Mouse (Mus musculus) CH12.LX (cell line): Measurements from ENCODE around the gene Adam15. TPM values are rescaled to one million over a fixed set of nuclear protein-coding genes. Genes with fewer than 3 reads are reported as not detected.
A peak's percentile ranks its signal among the peaks of the same experiment; 100 is the strongest.

Experiments
- DNase-seq: peaks from one replicate; pipeline ENCODE4 v3.0.0-alpha.2; 2013; ENCODE audit errors: extremely low read depth
- H3K27ac ChIP-seq: 2 replicates; pipeline ENCODE4 v1.5.1; 2012; ENCODE audit warnings: low read depth, mild to moderate bottlenecking, control low read depth, moderate library complexity; ENCODE audit not compliant: insufficient read depth
- H3K27me3 ChIP-seq: replicated peaks from 2 replicates; pipeline ENCODE3; 2012; ENCODE audit warnings: inconsistent platforms
- H3K36me3 ChIP-seq, 2 experiments: replicated peaks in 1 of 2; 2 replicates each; pipeline versions ENCODE3 to v1.6.1; 2012; ENCODE audit warnings: inconsistent platforms in 1 of 2, low read length in 1 of 2, mild to moderate bottlenecking in 1 of 2, mixed read lengths in 1 of 2, moderate library complexity in 1 of 2; ENCODE audit not compliant: control insufficient read depth in 1 of 2, insufficient read depth in 1 of 2
- H3K4me1 ChIP-seq, 2 experiments: 2 replicates each; pipeline ENCODE4 v1.6.1; 2012; ENCODE audit warnings: inconsistent platforms in 1 of 2, moderate library complexity in 1 of 2; ENCODE audit not compliant: insufficient read depth in 2 of 2, control insufficient read depth in 1 of 2
- H3K4me2 ChIP-seq: 2 replicates; pipeline ENCODE4 v1.6.1; 2012; ENCODE audit warnings: low read depth, mild to moderate bottlenecking, control low read depth; ENCODE audit not compliant: poor library complexity, insufficient read depth, severe bottlenecking
- H3K4me3 ChIP-seq, 3 experiments: fragments of 150-350 bp in 1 of 3; sonication (generic) in 1 of 3; replicated peaks in 1 of 3; 2 replicates each; pipeline versions ENCODE3 to v1.5.1; 2011 to 2012; ENCODE audit warnings: low read depth in 2 of 3, low read length in 2 of 3, mild to moderate bottlenecking in 2 of 3, moderate library complexity in 2 of 3, control low read depth in 1 of 3, improper control_type of control experiment in 1 of 3, inconsistent platforms in 1 of 3, mixed read lengths in 1 of 3; ENCODE audit not compliant: poor library complexity in 1 of 3
- H3K79me2 ChIP-seq: replicated peaks from 2 replicates; pipeline ENCODE4 v1.6.1; 2012; ENCODE audit warnings: mild to moderate bottlenecking, moderate library complexity; ENCODE audit not compliant: control insufficient read depth, poor library complexity, insufficient read depth, severe bottlenecking; ENCODE audit errors: extremely low read depth
- H3K9ac ChIP-seq: 2 replicates; pipeline ENCODE4 v1.6.1; 2012; ENCODE audit warnings: low read depth, mild to moderate bottlenecking, control low read depth, moderate library complexity; ENCODE audit not compliant: insufficient read depth
- H3K9me3 ChIP-seq: replicated peaks from 2 replicates; pipeline ENCODE3; 2012; ENCODE audit warnings: low read length, inconsistent platforms, mixed read lengths
- BHLHE40 ChIP-seq: IDR thresholded peaks from 2 replicates; pipeline ENCODE4 v1.6.1; 2011; ENCODE audit warnings: mild to moderate bottlenecking, low read depth, low read length, improper control_type of control experiment
- CHD2 ChIP-seq: IDR thresholded peaks from 2 replicates; pipeline ENCODE4 v1.6.1; 2011; ENCODE audit warnings: low read length, improper control_type of control experiment
- CTCF ChIP-seq, 2 experiments: IDR thresholded peaks in 1 of 2; conservative IDR thresholded peaks in 1 of 2; 2 replicates each; pipeline ENCODE4 v1.5.1; 2011 to 2012; ENCODE audit warnings: low read depth in 2 of 2, low read length in 2 of 2, improper control_type of control experiment in 1 of 2, inconsistent platforms in 1 of 2, mild to moderate bottlenecking in 1 of 2, moderate library complexity in 1 of 2
- ELF1 ChIP-seq: IDR thresholded peaks from 2 replicates; pipeline ENCODE4 v1.6.1; 2014; ENCODE audit warnings: low read depth, mild to moderate bottlenecking, inconsistent platforms, low read length, improper control_type of control experiment
- ETS1 ChIP-seq: conservative IDR thresholded peaks from 2 replicates; pipeline ENCODE4 v1.6.1; 2012; ENCODE audit warnings: low read depth, mild to moderate bottlenecking, inconsistent platforms, low read length, improper control_type of control experiment, moderate library complexity
- HCFC1 ChIP-seq: IDR thresholded peaks from 2 replicates; pipeline ENCODE4 v1.6.1; 2012; ENCODE audit warnings: low read depth, mild to moderate bottlenecking, inconsistent platforms, low read length, improper control_type of control experiment
- JUN ChIP-seq: IDR thresholded peaks from 2 replicates; pipeline ENCODE4 v1.6.1; 2011; ENCODE audit warnings: low read depth, mild to moderate bottlenecking, low read length, improper control_type of control experiment, moderate library complexity; ENCODE audit not compliant: insufficient read depth
- JUND ChIP-seq: conservative IDR thresholded peaks from 2 replicates; pipeline ENCODE4 v1.6.1; 2011; ENCODE audit warnings: low read depth, low read length, improper control_type of control experiment
- MEF2A ChIP-seq: IDR thresholded peaks from 2 replicates; pipeline ENCODE4 v1.6.1; 2014; ENCODE audit warnings: low read depth, mild to moderate bottlenecking, inconsistent platforms, low read length, improper control_type of control experiment, borderline replicate concordance
- RAD21 ChIP-seq: IDR thresholded peaks from 2 replicates; pipeline ENCODE4 v1.6.1; 2011; ENCODE audit warnings: low read depth, mild to moderate bottlenecking, low read length, improper control_type of control experiment, moderate library complexity
- RCOR1 ChIP-seq: conservative IDR thresholded peaks from 2 replicates; pipeline ENCODE4 v1.6.1; 2012; ENCODE audit warnings: low read depth, mild to moderate bottlenecking, inconsistent platforms, low read length, improper control_type of control experiment
- SMC3 ChIP-seq: IDR thresholded peaks from 2 replicates; pipeline ENCODE4 v1.6.1; 2011; ENCODE audit warnings: low read depth, low read length, improper control_type of control experiment
- ZC3H11A ChIP-seq: IDR thresholded peaks from 2 replicates; pipeline ENCODE4 v1.6.1; 2012; ENCODE audit warnings: low read depth, mild to moderate bottlenecking, inconsistent platforms, low read length, improper control_type of control experiment
- dilution Hi-C: fragments of 300-500 bp; cut with MboI; formaldehyde crosslinking; loops from 2 replicates; pipeline ENCODE4 v1.14.3; 2020; ENCODE audit warnings: low sequenced_read_pairs; ENCODE audit not compliant: extremely low pct_unique_long_range_greater_than_20kb, extremely low pct_ligation_motif_present
- in situ Hi-C: fragments of 300-500 bp; cut with MboI; formaldehyde crosslinking; loops from 3 replicates; pipeline ENCODE4 v1.14.3; 2019; ENCODE audit warnings: low sequenced_read_pairs, low pct_ligation_motif_present, low pct_unique_long_range_greater_than_20kb, mixed read lengths
- polyA plus RNA-seq: library from polyadenylated mRNA; unstranded; fragments of >175 nt; gene quantifications from 2 replicates; pipeline ENCODE4 v1.2.1, GENCODE M21; 2012; ENCODE audit warnings: low read depth; ENCODE audit not compliant: insufficient read length
- total RNA-seq, 2 experiments: library from RNA; depleted of rRNA; stranded (reverse); fragments of 300-350 nt in 1 of 2; fragments of >200 nt in 1 of 2; gene quantifications; 2 replicates each; pipeline ENCODE4 v1.2.3; 2012 to 2014

Adam15 gene
- total and polyA plus RNA-seq, 3 experiments: 5.8 to 39.1 (median 26.5) TPM

DNA sequence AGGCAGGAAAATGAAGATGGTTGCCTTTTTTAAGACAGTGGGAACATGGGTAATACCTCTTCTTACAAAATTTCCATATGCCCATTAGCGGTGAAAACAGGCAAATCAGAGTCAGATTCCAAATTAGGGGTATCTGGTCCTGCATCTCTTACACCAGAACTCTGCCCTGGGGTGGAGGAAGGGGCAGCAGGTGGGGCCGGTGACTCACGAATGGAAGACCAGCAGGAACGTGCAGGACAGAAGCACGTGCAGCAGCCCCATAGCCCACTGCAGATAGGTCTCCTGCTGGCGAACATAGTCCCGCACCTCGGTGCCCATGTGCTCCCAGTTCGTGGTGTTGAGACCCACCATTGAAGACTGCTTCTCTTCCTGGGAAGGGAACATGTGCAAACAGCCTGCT is 6.2 kb upstream of the Adam15 start:
- peaks cover 18% of the 10 kb centered on the region for H3K27me3 ChIP-seq
- peak overlapping the region; percentile 31 for H3K4me2 ChIP-seq
- peaks cover 9 to 22% of the 10 kb centered on the region in 2 experiments for H3K4me1 ChIP-seq
- TF ChIP-seq RCOR1 (no peak), BHLHE40 (peak; percentile 81), HCFC1 (no peak)
- dilution Hi-C loops: no loop called here
- H3K9ac ChIP-seq: 0 out of 2 replicates have a peak overlapping the region, but pooled peaks have one; percentile 13
- no peak overlapping the region for H3K27ac ChIP-seq
- H3K79me2 ChIP-seq: no peaks in the 10 kb centered on the region
- no peak overlapping the region for H3K4me3 ChIP-seq
- no peaks in the 10 kb centered on the region for H3K9me3 ChIP-seq
- DNase-seq: no peak
- in situ Hi-C loops: no loop called here
- H3K36me3 ChIP-seq: peaks cover 0 to 4% of the 10 kb centered on the region in 2 experiments

GRCm38 (mm10) chr3:89355512-89355902 is 5.7 kb upstream of the Adam15 start:
- no peak for TF ChIP-seq JUND
- H3K4me1 ChIP-seq: peaks cover 12 to 25% of the 10 kb centered on the region in 2 experiments
- H3K27me3 ChIP-seq: peaks cover 18% of the 10 kb centered on the region
- H3K4me2 ChIP-seq: peak overlapping the region; percentile 31; the same call in 1 of the 2 replicates
- no peaks in the 10 kb centered on the region for H3K9me3 ChIP-seq
- no peaks in the 10 kb centered on the region for H3K79me2 ChIP-seq
- in situ Hi-C loops: no loop called here
- H3K27ac ChIP-seq: no peak overlapping the region
- H3K36me3 ChIP-seq: peaks cover 0 to 4% of the 10 kb centered on the region in 2 experiments
- no peak overlapping the region for H3K4me3 ChIP-seq
- 0 out of 2 replicates have a peak overlapping the region, but pooled peaks have one; percentile 13 for H3K9ac ChIP-seq
- dilution Hi-C loops: no loop called here
- DNase-seq: no peak

DNA sequence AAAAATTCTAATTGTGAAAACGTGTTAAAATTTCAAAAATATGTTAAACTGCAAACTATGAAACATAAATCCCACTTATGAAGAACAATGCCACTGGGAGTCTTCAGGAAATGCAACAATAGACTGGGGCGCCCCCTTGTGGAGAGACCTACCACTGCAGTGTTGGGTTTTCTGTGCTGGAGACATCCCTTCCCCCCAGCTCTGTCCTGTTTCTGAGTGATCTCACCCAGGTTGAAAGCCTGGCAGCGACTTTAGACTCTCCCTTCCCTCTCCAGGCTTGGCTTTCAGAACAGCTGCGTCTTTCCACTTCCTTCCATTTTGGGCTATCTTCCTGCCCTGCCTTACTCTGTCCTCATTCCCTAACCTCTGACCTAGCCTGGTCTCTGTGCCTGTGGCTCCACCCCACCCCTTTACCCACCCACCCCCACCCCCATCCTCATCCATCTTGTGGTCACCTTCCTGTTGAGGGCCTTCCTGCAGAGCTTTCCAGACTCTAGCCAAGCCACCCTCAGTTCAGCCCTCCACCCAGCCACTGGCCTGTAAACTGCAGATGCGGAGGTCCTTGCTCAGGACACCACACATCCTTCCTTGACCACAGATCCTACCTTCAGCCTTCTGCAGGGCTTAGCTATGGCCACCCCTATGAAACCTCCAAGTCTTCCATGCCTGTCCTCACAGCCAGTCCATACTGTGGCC is 5.2 kb upstream of the Adam15 start:
- H3K4me2 ChIP-seq: no peak overlapping the region
- peaks cover 12 to 29% of the 10 kb centered on the region in 2 experiments for H3K4me1 ChIP-seq
- no peak overlapping the region for H3K27ac ChIP-seq
- H3K79me2 ChIP-seq: no peaks in the 10 kb centered on the region
- H3K9me3 ChIP-seq: no peaks in the 10 kb centered on the region
- H3K9ac ChIP-seq: no peak overlapping the region
- peaks cover 18% of the 10 kb centered on the region for H3K27me3 ChIP-seq
- H3K4me3 ChIP-seq: no peak overlapping the region
- TF ChIP-seq MEF2A: 0 out of 2 replicates have a peak, but pooled peaks have one; percentile 18
- peak; percentile 64 for TF ChIP-seq RAD21
- TF ChIP-seq ZC3H11A: no peak
- peak; percentile 23; the same call in 1 of the 2 replicates for TF ChIP-seq JUN
- peak; percentile 76 for TF ChIP-seq CHD2
- peak; percentile 85 to 91; a peak in 3 of 4 replicates for TF ChIP-seq CTCF (conservative IDR thresholded peaks at IDR 0.05 in 1 of 2, IDR thresholded peaks at IDR 0.05 in 1 of 2; ENCODE audit: low read depth in 2 of 2, low read length in 2 of 2)
- peak; percentile 77 for TF ChIP-seq SMC3
- no peak for TF ChIP-seq ETS1
- peak; percentile 28; the same call in 1 of the 2 replicates for TF ChIP-seq ELF1
- no peak for TF ChIP-seq BHLHE40
- dilution Hi-C loops (no loop called here), in situ Hi-C loops (no loop called here)
- peak; percentile 86 for DNase-seq
- peaks cover 0 to 4% of the 10 kb centered on the region in 2 experiments for H3K36me3 ChIP-seq
